Mouse (Mus musculus): ENCODE data around the gene Rbms3. TPM values are rescaled to one million over a fixed set of nuclear protein-coding genes. Genes with fewer than 3 reads are reported as not detected.

Gene Rbms3
- total and polyA plus RNA-seq, 3 experiments: not detected

GRCm38 (mm10) chr9:116909511-116909910 is 720.2 kb downstream of the Rbms3 start:
- Histone ChIP-seq H3K4me1 (ENCODE audit: control insufficient read depth in 1 of 2, insufficient read depth in 2 of 2) (no peaks in the 10 kb centered on the region), H3K27me3 (replicated peaks) (no peaks in the 10 kb centered on the region), H3K9ac (ENCODE audit: insufficient read depth, low read depth) (no peak overlapping the region), H3K79me2 (replicated peaks; ENCODE audit: control insufficient read depth, extremely low read depth, insufficient read depth, poor library complexity, severe bottlenecking) (no peaks in the 10 kb centered on the region), H3K27ac (ENCODE audit: insufficient read depth, low read depth) (no peak overlapping the region), H3K4me3 (replicated peaks in 1 of 3; ENCODE audit: low read depth in 2 of 3, low read length in 2 of 3, poor library complexity in 1 of 3) (no peak overlapping the region), H3K4me2 (ENCODE audit: insufficient read depth, low read depth, poor library complexity, severe bottlenecking) (no peak overlapping the region), H3K9me3 (replicated peaks; ENCODE audit: low read length) (peaks cover 60% of the 10 kb centered on the region), H3K36me3 (replicated peaks in 1 of 2; ENCODE audit: control insufficient read depth in 1 of 2, insufficient read depth in 1 of 2, low read length in 1 of 2) (no peaks in the 10 kb centered on the region)
- no peak for TF ChIP-seq PAX5 (IDR thresholded peaks at IDR 0.05; ENCODE audit: low read length)
- TF ChIP-seq SMC3 (IDR thresholded peaks at IDR 0.05; ENCODE audit: low read depth, low read length): no peak
- no peak for TF ChIP-seq RAD21 (IDR thresholded peaks at IDR 0.05; ENCODE audit: low read depth, low read length)
- no peak for TF ChIP-seq MYC (IDR thresholded peaks at IDR 0.05; ENCODE audit: low read depth, low read length)
- no peak for TF ChIP-seq GABPA (IDR thresholded peaks at IDR 0.05; ENCODE audit: insufficient replicate concordance, low read depth, low read length)
- TF ChIP-seq NELFE (IDR thresholded peaks at IDR 0.05; ENCODE audit: low read depth, low read length): no peak
- TF ChIP-seq IRF4 (IDR thresholded peaks at IDR 0.05; ENCODE audit: low read depth, low read length): no peak
- no peak for TF ChIP-seq HCFC1 (IDR thresholded peaks at IDR 0.05; ENCODE audit: low read depth, low read length)
- in situ Hi-C loops (cut with MboI; ENCODE audit: low pct_ligation_motif_present, low pct_unique_long_range_greater_than_20kb, low sequenced_read_pairs): no loop called here
- dilution Hi-C loops (cut with MboI; ENCODE audit: extremely low pct_ligation_motif_present, extremely low pct_unique_long_range_greater_than_20kb, low sequenced_read_pairs): no loop called here
- no peak for DNase-seq (ENCODE audit: extremely low read depth)

- TF ChIP-seq GABPA (IDR thresholded peaks at IDR 0.05; ENCODE audit: insufficient replicate concordance, low read depth, low read length): no peak
- no peak for TF ChIP-seq SMC3 (IDR thresholded peaks at IDR 0.05; ENCODE audit: low read depth, low read length)
- TF ChIP-seq POLR2AphosphoS2 (IDR thresholded peaks at IDR 0.05; ENCODE audit: low read depth, low read length): no peak
- TF ChIP-seq ZNF384 (IDR thresholded peaks at IDR 0.05; ENCODE audit: low read depth, low read length): no peak
- no peak for TF ChIP-seq ETS1 (conservative IDR thresholded peaks at IDR 0.05; ENCODE audit: low read depth, low read length)
- no peak for TF ChIP-seq ZC3H11A (IDR thresholded peaks at IDR 0.05; ENCODE audit: low read depth, low read length)
- no peak for TF ChIP-seq RCOR1 (conservative IDR thresholded peaks at IDR 0.05; ENCODE audit: low read depth, low read length)
- TF ChIP-seq USF2 (conservative IDR thresholded peaks at IDR 0.05; ENCODE audit: low read depth, low read length): no peak
- no peak for TF ChIP-seq JUND (conservative IDR thresholded peaks at IDR 0.05; ENCODE audit: low read depth, low read length)
- no peak for TF ChIP-seq CTCF (conservative IDR thresholded peaks at IDR 0.05 in 1 of 2, IDR thresholded peaks at IDR 0.05 in 1 of 2; ENCODE audit: low read depth in 2 of 2, low read length in 2 of 2)
- no peak for TF ChIP-seq TBP (conservative IDR thresholded peaks at IDR 0.05; ENCODE audit: low read depth, low read length)
- no peak for TF ChIP-seq SIN3A (IDR thresholded peaks at IDR 0.05; ENCODE audit: low read length)
- no peak for TF ChIP-seq EP300 (IDR thresholded peaks at IDR 0.05; ENCODE audit: low read length)
- TF ChIP-seq POLR2A (IDR thresholded peaks at IDR 0.05; ENCODE audit: low read depth, low read length): no peak
- no peak for TF ChIP-seq MEF2A (IDR thresholded peaks at IDR 0.05; ENCODE audit: borderline replicate concordance, low read depth, low read length)
- TF ChIP-seq NELFE (IDR thresholded peaks at IDR 0.05; ENCODE audit: low read depth, low read length): no peak
- TF ChIP-seq MAFK (IDR thresholded peaks at IDR 0.05; ENCODE audit: insufficient replicate concordance, low read length): no peak
- in situ Hi-C loops (cut with MboI; ENCODE audit: low pct_ligation_motif_present, low pct_unique_long_range_greater_than_20kb, low sequenced_read_pairs): no loop called here
- no peak for DNase-seq (ENCODE audit: extremely low read depth)
Observed at GRCm38 (mm10) chr9:116906955-116907354, 722.8 kb downstream of the Rbms3 start.

More at GRCm38 (mm10) chr9:116906955-116907354, 722.8 kb downstream of the Rbms3 start:
- Histone ChIP-seq H3K36me3 (replicated peaks in 1 of 2; ENCODE audit: control insufficient read depth in 1 of 2, insufficient read depth in 1 of 2, low read length in 1 of 2) (no peaks in the 10 kb centered on the region), H3K79me2 (replicated peaks; ENCODE audit: control insufficient read depth, extremely low read depth, insufficient read depth, poor library complexity, severe bottlenecking) (no peaks in the 10 kb centered on the region), H3K27me3 (replicated peaks) (no peaks in the 10 kb centered on the region), H3K9ac (ENCODE audit: insufficient read depth, low read depth) (no peak overlapping the region), H3K4me3 (replicated peaks in 1 of 3; ENCODE audit: low read depth in 2 of 3, low read length in 2 of 3, poor library complexity in 1 of 3) (no peak overlapping the region), H3K4me2 (ENCODE audit: insufficient read depth, low read depth, poor library complexity, severe bottlenecking) (no peak overlapping the region), H3K27ac (ENCODE audit: insufficient read depth, low read depth) (no peak overlapping the region), H3K4me1 (ENCODE audit: control insufficient read depth in 1 of 2, insufficient read depth in 2 of 2) (no peaks in the 10 kb centered on the region), H3K9me3 (replicated peaks; ENCODE audit: low read length) (peaks cover 66% of the 10 kb centered on the region)
- dilution Hi-C loops (cut with MboI; ENCODE audit: extremely low pct_ligation_motif_present, extremely low pct_unique_long_range_greater_than_20kb, low sequenced_read_pairs): no loop called here
